Mouse (Mus musculus) CH12.LX (cell line): ENCODE measurements around the gene Rasl2-9.
"Not testable (repeated sequence)": the region's sequence is repeated elsewhere in the genome, so short reads cannot be mapped to it uniquely, and the experiment has no call there.

ENCODE experiments used
- CHD1 ChIP-seq: IDR thresholded peaks from 2 replicates; pipeline ENCODE4 v1.6.1; 2012; ENCODE audit warnings: low read depth, low read length, improper control_type of control experiment, inconsistent platforms
- CTCF ChIP-seq, 2 experiments: IDR thresholded peaks in 1 of 2; conservative IDR thresholded peaks in 1 of 2; 2 replicates each; pipeline ENCODE4 v1.5.1; 2011 to 2012; ENCODE audit warnings: low read depth in 2 of 2, low read length in 2 of 2, improper control_type of control experiment in 1 of 2, inconsistent platforms in 1 of 2, mild to moderate bottlenecking in 1 of 2, moderate library complexity in 1 of 2
- MAZ ChIP-seq: IDR thresholded peaks from 2 replicates; pipeline ENCODE4 v1.6.1; 2012; ENCODE audit warnings: low read depth, mild to moderate bottlenecking, inconsistent platforms, low read length, improper control_type of control experiment, moderate library complexity
- MEF2A ChIP-seq: IDR thresholded peaks from 2 replicates; pipeline ENCODE4 v1.6.1; 2014; ENCODE audit warnings: low read depth, mild to moderate bottlenecking, inconsistent platforms, low read length, improper control_type of control experiment, borderline replicate concordance
- POLR2A ChIP-seq: IDR thresholded peaks from 2 replicates; pipeline ENCODE4 v1.6.1; 2011; ENCODE audit warnings: low read depth, mild to moderate bottlenecking, improper control_type of control experiment, low read length
- POLR2AphosphoS2 ChIP-seq: IDR thresholded peaks from 2 replicates; pipeline ENCODE4 v1.6.1; 2011; ENCODE audit warnings: low read depth, low read length, improper control_type of control experiment
- RAD21 ChIP-seq: IDR thresholded peaks from 2 replicates; pipeline ENCODE4 v1.6.1; 2011; ENCODE audit warnings: low read depth, mild to moderate bottlenecking, low read length, improper control_type of control experiment, moderate library complexity
- RCOR1 ChIP-seq: conservative IDR thresholded peaks from 2 replicates; pipeline ENCODE4 v1.6.1; 2012; ENCODE audit warnings: low read depth, mild to moderate bottlenecking, inconsistent platforms, low read length, improper control_type of control experiment
- SMC3 ChIP-seq: IDR thresholded peaks from 2 replicates; pipeline ENCODE4 v1.6.1; 2011; ENCODE audit warnings: low read depth, low read length, improper control_type of control experiment

GRCm38 (mm10) chr7:5149570-5149969 lies 23.8 kb upstream of the Rasl2-9 start, which contains the start of gene Vmn1r55:
- not testable (repeated sequence) for TF ChIP-seq CTCF (conservative IDR thresholded peaks at IDR 0.05 in 1 of 2, IDR thresholded peaks at IDR 0.05 in 1 of 2; ENCODE audit: low read depth in 2 of 2, low read length in 2 of 2); POLR2A; POLR2AphosphoS2; CHD1; MAZ; RCOR1; MEF2A; RAD21; SMC3
